Mouse (Mus musculus) kidney, adult 2 months (tissue): ENCODE data around the gene Gm10203.

Source experiments
- CTCF ChIP-seq: fragments of 200-500 bp; conservative IDR thresholded peaks from 2 replicates; pipeline ENCODE4 v1.5.1; 2011; ENCODE audit warnings: low read depth, mild to moderate bottlenecking, control low read depth, low read length, moderate library complexity, mixed read lengths; ENCODE audit not compliant: insufficient read depth, insufficient read length
- POLR2A ChIP-seq: fragments of 200-500 bp; IDR thresholded peaks from one replicate; pipeline ENCODE4 v1.6.1; 2011; ENCODE audit warnings: low read depth, low read length, control low read depth

- no peak for TF ChIP-seq POLR2A
- TF ChIP-seq CTCF = no peak
Measured at GRCm38 (mm10) chr6:149096233-149096632, 33.7 kb upstream of the Gm10203 start.
